Mouse (Mus musculus): ENCODE results near the gene Smyd3.

The Smyd3 gene

GRCm38 (mm10) chr1:179220290-179220689 lies 297.6 kb downstream of the Smyd3 start:
- DNase-seq (ENCODE audit: low spot score in 2 of 2): no peak

GRCm38 (mm10) chr1:179218061-179218460 lies 299.8 kb downstream of the Smyd3 start:
- no peak for DNase-seq (ENCODE audit: low spot score in 2 of 2)

- no peak for DNase-seq (ENCODE audit: low spot score in 2 of 2)
Observed at GRCm38 (mm10) chr1:179217036-179217435, 300.8 kb downstream of the Smyd3 start.

GRCm38 (mm10) chr1:179213381-179213780 lies 304.5 kb downstream of the Smyd3 start:
- DNase-seq (ENCODE audit: low spot score in 2 of 2): no peak

GRCm38 (mm10) chr1:179212295-179212694 lies 305.5 kb downstream of the Smyd3 start:
- no peak for DNase-seq (ENCODE audit: low spot score in 2 of 2)

- DNase-seq (ENCODE audit: low spot score in 2 of 2): no peak
Observed at GRCm38 (mm10) chr1:179211313-179211712, 306.5 kb downstream of the Smyd3 start.

GRCm38 (mm10) chr1:179207846-179208595 lies 309.8 kb downstream of the Smyd3 start:
- no peak for DNase-seq (ENCODE audit: low spot score in 2 of 2)

- DNase-seq (ENCODE audit: low spot score in 2 of 2): no peak
Observed at GRCm38 (mm10) chr1:179207180-179207741, 310.6 kb downstream of the Smyd3 start.

- DNase-seq (ENCODE audit: low spot score in 2 of 2): no peak
Observed at GRCm38 (mm10) chr1:179198517-179199200, 319.2 kb downstream of the Smyd3 start.

- DNase-seq (ENCODE audit: low spot score in 2 of 2): no peak
Observed at GRCm38 (mm10) chr1:179197821-179198516, 319.9 kb downstream of the Smyd3 start.

GRCm38 (mm10) chr1:179197156-179197555 lies 320.7 kb downstream of the Smyd3 start:
- DNase-seq (ENCODE audit: low spot score in 2 of 2): no peak

GRCm38 (mm10) chr1:179196422-179196821 lies 321.4 kb downstream of the Smyd3 start:
- DNase-seq (ENCODE audit: low spot score in 2 of 2): no peak

- DNase-seq (ENCODE audit: low spot score in 2 of 2): no peak
Observed at GRCm38 (mm10) chr1:179192781-179193180, 325.1 kb downstream of the Smyd3 start.

- no peak for DNase-seq (ENCODE audit: low spot score in 2 of 2)
Observed at GRCm38 (mm10) chr1:179190837-179191236, 327.0 kb downstream of the Smyd3 start.

GRCm38 (mm10) chr1:179187171-179187570 lies 330.7 kb downstream of the Smyd3 start:
- no peak for DNase-seq (ENCODE audit: low spot score in 2 of 2)

GRCm38 (mm10) chr1:179184631-179185030 lies 333.2 kb downstream of the Smyd3 start:
- no peak for DNase-seq (ENCODE audit: low spot score in 2 of 2)

GRCm38 (mm10) chr1:179183499-179183898 lies 334.3 kb downstream of the Smyd3 start:
- DNase-seq (ENCODE audit: low spot score in 2 of 2): no peak

GRCm38 (mm10) chr1:179180546-179180945 lies 337.3 kb downstream of the Smyd3 start:
- no peak for DNase-seq (ENCODE audit: low spot score in 2 of 2)

- no peak for DNase-seq (ENCODE audit: low spot score in 2 of 2)
Observed at GRCm38 (mm10) chr1:179176861-179177658, 340.8 kb downstream of the Smyd3 start.

GRCm38 (mm10) chr1:179174241-179174640 lies 343.6 kb downstream of the Smyd3 start:
- DNase-seq (ENCODE audit: low spot score in 2 of 2): no peak

- DNase-seq (ENCODE audit: low spot score in 2 of 2): no peak
Observed at GRCm38 (mm10) chr1:179170555-179170954, 347.3 kb downstream of the Smyd3 start.
